Mouse (Mus musculus): ENCODE measurements at regions not wholly inside any gene's neighbourhood (a gene's known extent, or its start where the extent isn't known, plus 50 kb on each side); places are given as distances from the start of the nearest gene placed in this dataset.

DNA sequence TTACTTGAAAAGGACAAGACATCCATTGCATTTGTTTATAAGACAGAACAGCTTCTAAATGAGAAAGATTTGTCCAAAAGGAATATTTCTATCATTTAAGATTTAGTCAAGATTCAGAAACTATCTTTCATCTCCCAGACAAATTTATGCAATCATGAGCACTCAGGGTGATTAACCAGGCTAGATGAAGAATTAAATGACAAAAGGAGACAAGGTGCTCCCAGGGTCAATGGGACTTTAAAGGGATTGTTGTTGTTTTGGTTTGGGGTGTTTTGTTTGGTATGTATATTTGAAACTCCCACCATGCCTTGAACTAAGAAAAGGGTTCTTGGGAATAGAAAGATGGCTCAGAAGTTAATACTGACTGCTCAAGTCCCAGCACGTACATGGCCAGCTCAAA is 522.6 kb upstream of the Tbl1xr1 start:
- H3K27ac ChIP-seq (ENCODE audit: insufficient read depth, low read depth, low read length, poor library complexity, severe bottlenecking), result no peak overlapping the region
- in situ Hi-C loops (cut with MboI; ENCODE audit: low sequenced_read_pairs in 2 of 2, unreplicated experiment in 2 of 2), result no loop called here
- TF ChIP-seq MAFK (IDR thresholded peaks at IDR 0.05; ENCODE audit: insufficient read depth, low read depth, low read length), result no peak
- no peak overlapping the region for H3K9ac ChIP-seq (ENCODE audit: insufficient read depth, low read depth, low read length, poor library complexity, severe bottlenecking)
- H3K4me1 ChIP-seq (ENCODE audit: control insufficient read depth in 2 of 2, insufficient read depth in 2 of 2, low read length in 2 of 2, poor library complexity in 1 of 2), result no peaks in the 10 kb centered on the region
- no peak for DNase-seq (ENCODE audit: low read depth, low spot score)
- no peak overlapping the region for H3K4me3 ChIP-seq (ENCODE audit: insufficient read depth in 1 of 2, low read depth in 1 of 2, low read length in 2 of 2, poor library complexity in 1 of 2, severe bottlenecking in 1 of 2)
- H3K36me3 ChIP-seq (ENCODE audit: control insufficient read depth, insufficient read depth, low read length, poor library complexity, severe bottlenecking), result no peaks in the 10 kb centered on the region
- H3K9me3 ChIP-seq (ENCODE audit: control insufficient read depth, insufficient read depth, low read depth, low read length), result no peaks in the 10 kb centered on the region

DNA sequence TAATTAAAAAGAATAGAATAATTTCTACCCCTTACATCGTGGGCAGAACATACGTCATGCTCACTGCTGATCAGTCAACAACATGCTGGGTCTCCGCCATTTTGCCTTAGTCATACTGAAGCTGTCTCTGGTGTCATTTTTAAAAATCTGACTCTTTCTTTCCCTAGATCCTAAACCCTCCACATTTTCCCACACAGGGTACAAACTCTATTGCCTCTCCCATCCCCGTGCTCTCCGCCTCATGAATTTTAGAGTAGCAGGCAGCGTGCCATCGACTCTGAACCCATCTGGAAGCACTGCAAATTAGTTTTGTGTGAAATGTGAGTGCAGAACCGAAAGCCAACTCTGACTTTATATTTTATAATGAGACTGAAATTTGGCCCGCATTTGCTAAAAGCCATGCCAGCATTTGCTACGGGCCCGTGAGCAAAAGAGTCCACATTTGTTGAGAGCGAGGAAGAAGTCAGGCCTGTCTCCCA is 518.5 kb upstream of the Tbl1xr1 start:
- in situ Hi-C loops (cut with MboI; ENCODE audit: low sequenced_read_pairs in 2 of 2, unreplicated experiment in 2 of 2), result no loop called here
- H3K9me3 ChIP-seq (ENCODE audit: control insufficient read depth, insufficient read depth, low read depth, low read length), result no peaks in the 10 kb centered on the region
- DNase-seq (ENCODE audit: low read depth, low spot score), result no peak
- no peaks in the 10 kb centered on the region for H3K4me1 ChIP-seq (ENCODE audit: control insufficient read depth in 2 of 2, insufficient read depth in 2 of 2, low read length in 2 of 2, poor library complexity in 1 of 2)
- no peak overlapping the region for H3K27ac ChIP-seq (ENCODE audit: insufficient read depth, low read depth, low read length, poor library complexity, severe bottlenecking)
- no peak overlapping the region for H3K9ac ChIP-seq (ENCODE audit: insufficient read depth, low read depth, low read length, poor library complexity, severe bottlenecking)
- TF ChIP-seq CHD2 (IDR thresholded peaks at IDR 0.05; ENCODE audit: low read depth, low read length) (no peak), HCFC1 (IDR thresholded peaks at IDR 0.05; ENCODE audit: borderline replicate concordance, insufficient read depth, low read length) (no peak), ZC3H11A (IDR thresholded peaks at IDR 0.05; ENCODE audit: borderline replicate concordance, low read depth, low read length) (no peak), MAFK (IDR thresholded peaks at IDR 0.05; ENCODE audit: insufficient read depth, low read depth, low read length) (no peak), ZNF384 (IDR thresholded peaks at IDR 0.05; ENCODE audit: low read depth, low read length) (no peak)
- no peak overlapping the region for H3K4me3 ChIP-seq (ENCODE audit: insufficient read depth in 1 of 2, low read depth in 1 of 2, low read length in 2 of 2, poor library complexity in 1 of 2, severe bottlenecking in 1 of 2)
- no peaks in the 10 kb centered on the region for H3K36me3 ChIP-seq (ENCODE audit: control insufficient read depth, insufficient read depth, low read length, poor library complexity, severe bottlenecking)

DNA sequence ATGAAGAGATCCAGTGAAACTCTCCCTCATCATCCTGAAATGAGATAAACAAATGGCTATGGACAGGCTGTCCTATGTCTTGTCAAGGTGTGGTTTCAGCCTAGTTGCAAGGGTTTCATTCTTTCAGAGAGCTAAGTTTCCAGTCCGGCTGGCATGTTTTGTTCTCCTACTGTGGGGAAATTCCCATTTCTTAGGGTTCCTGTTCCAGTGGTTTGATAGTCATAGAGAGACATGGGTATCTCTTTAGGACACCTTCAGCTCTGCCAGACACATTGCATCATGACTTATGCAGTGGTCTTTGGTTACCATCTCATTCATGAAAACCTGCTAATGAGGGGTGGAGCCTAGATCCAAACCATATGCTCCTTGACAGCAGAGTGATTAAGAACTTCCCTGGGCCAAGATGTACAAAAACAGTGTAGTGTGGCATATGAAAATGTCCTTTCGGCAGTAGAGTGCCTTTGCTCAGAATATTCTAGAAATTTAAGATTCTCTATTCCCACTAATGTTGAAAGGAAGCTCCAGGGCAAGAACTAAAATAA is 513.6 kb upstream of the Tbl1xr1 start:
- no peak for DNase-seq (ENCODE audit: low read depth, low spot score)
- TF ChIP-seq HCFC1 (IDR thresholded peaks at IDR 0.05; ENCODE audit: borderline replicate concordance, insufficient read depth, low read length) (no peak), ZC3H11A (IDR thresholded peaks at IDR 0.05; ENCODE audit: borderline replicate concordance, low read depth, low read length) (no peak)
- in situ Hi-C loops (cut with MboI; ENCODE audit: low sequenced_read_pairs in 2 of 2, unreplicated experiment in 2 of 2), result no loop called here
- Histone ChIP-seq H3K27ac (ENCODE audit: insufficient read depth, low read depth, low read length, poor library complexity, severe bottlenecking) (no peak overlapping the region), H3K4me3 (ENCODE audit: insufficient read depth in 1 of 2, low read depth in 1 of 2, low read length in 2 of 2, poor library complexity in 1 of 2, severe bottlenecking in 1 of 2) (no peak overlapping the region), H3K9ac (ENCODE audit: insufficient read depth, low read depth, low read length, poor library complexity, severe bottlenecking) (no peak overlapping the region), H3K4me1 (ENCODE audit: control insufficient read depth in 2 of 2, insufficient read depth in 2 of 2, low read length in 2 of 2, poor library complexity in 1 of 2) (no peaks in the 10 kb centered on the region), H3K36me3 (ENCODE audit: control insufficient read depth, insufficient read depth, low read length, poor library complexity, severe bottlenecking) (no peaks in the 10 kb centered on the region), H3K9me3 (ENCODE audit: control insufficient read depth, insufficient read depth, low read depth, low read length) (no peaks in the 10 kb centered on the region)

DNA sequence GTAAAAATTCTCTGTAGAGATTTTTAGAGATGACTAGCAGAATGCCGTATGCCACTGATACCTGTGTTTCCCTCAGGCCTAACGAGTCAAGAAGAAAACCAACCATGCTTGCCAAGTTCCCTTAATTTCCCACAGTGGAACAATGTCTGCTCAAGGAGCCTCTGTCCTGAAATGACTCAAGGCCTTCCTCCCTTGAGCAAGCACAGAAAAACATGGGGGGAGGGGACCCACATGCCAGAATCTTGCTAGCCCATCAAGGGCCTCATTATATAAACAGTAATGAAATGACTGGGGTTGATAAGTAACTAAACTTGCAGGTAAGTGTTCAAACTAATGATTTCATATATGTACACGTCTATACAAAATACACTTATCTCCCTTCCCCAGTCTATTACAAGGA is 513.0 kb upstream of the Tbl1xr1 start:
- no peak overlapping the region for H3K27ac ChIP-seq (ENCODE audit: insufficient read depth, low read depth, low read length, poor library complexity, severe bottlenecking)
- H3K9me3 ChIP-seq (ENCODE audit: control insufficient read depth, insufficient read depth, low read depth, low read length), result no peaks in the 10 kb centered on the region
- TF ChIP-seq CHD2 (IDR thresholded peaks at IDR 0.05; ENCODE audit: low read depth, low read length) (no peak), ZNF384 (IDR thresholded peaks at IDR 0.05; ENCODE audit: low read depth, low read length) (no peak)
- H3K4me1 ChIP-seq (ENCODE audit: control insufficient read depth in 2 of 2, insufficient read depth in 2 of 2, low read length in 2 of 2, poor library complexity in 1 of 2), result no peaks in the 10 kb centered on the region
- H3K4me3 ChIP-seq (ENCODE audit: insufficient read depth in 1 of 2, low read depth in 1 of 2, low read length in 2 of 2, poor library complexity in 1 of 2, severe bottlenecking in 1 of 2), result no peak overlapping the region
- H3K36me3 ChIP-seq (ENCODE audit: control insufficient read depth, insufficient read depth, low read length, poor library complexity, severe bottlenecking), result no peaks in the 10 kb centered on the region
- no peak overlapping the region for H3K9ac ChIP-seq (ENCODE audit: insufficient read depth, low read depth, low read length, poor library complexity, severe bottlenecking)
- in situ Hi-C loops (cut with MboI; ENCODE audit: low sequenced_read_pairs in 2 of 2, unreplicated experiment in 2 of 2), result no loop called here
- DNase-seq (ENCODE audit: low read depth, low spot score), result no peak

DNA sequence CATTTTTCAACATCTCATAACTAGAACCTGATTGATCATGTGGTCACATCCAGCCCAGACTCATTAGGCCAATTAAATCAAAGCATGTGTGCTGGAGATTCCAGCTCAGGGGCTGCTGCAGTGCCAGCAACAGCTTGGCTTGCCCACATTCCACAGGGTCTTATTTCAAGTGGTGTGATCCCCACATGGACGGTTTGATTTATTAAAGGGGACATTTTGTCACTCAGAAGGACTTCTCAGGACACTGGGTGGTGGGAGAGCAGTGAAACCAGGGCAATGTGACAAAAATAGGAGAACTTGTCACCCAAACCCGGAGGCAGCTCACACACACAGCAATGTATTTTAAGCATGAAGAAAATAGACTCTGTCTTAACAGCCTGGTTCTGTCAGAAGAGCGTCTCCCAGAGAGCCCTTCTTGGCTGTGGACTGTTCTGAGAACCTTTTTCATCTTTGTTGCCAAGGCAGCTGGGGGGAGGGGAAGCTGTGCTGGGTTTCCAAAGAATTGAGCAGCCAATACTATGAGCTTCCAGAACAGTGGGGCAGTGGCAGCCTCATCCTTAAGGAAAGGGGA is 512.2 kb upstream of the Tbl1xr1 start:
- DNase-seq (ENCODE audit: low read depth, low spot score), result no peak
- TF ChIP-seq HCFC1 (IDR thresholded peaks at IDR 0.05; ENCODE audit: borderline replicate concordance, insufficient read depth, low read length) (no peak), MAFK (IDR thresholded peaks at IDR 0.05; ENCODE audit: insufficient read depth, low read depth, low read length) (no peak), CHD2 (IDR thresholded peaks at IDR 0.05; ENCODE audit: low read depth, low read length) (no peak), ZC3H11A (IDR thresholded peaks at IDR 0.05; ENCODE audit: borderline replicate concordance, low read depth, low read length) (no peak), ZNF384 (IDR thresholded peaks at IDR 0.05; ENCODE audit: low read depth, low read length) (no peak)
- Histone ChIP-seq H3K9me3 (ENCODE audit: control insufficient read depth, insufficient read depth, low read depth, low read length) (no peaks in the 10 kb centered on the region), H3K27ac (ENCODE audit: insufficient read depth, low read depth, low read length, poor library complexity, severe bottlenecking) (no peak overlapping the region), H3K4me3 (ENCODE audit: insufficient read depth in 1 of 2, low read depth in 1 of 2, low read length in 2 of 2, poor library complexity in 1 of 2, severe bottlenecking in 1 of 2) (no peak overlapping the region), H3K36me3 (ENCODE audit: control insufficient read depth, insufficient read depth, low read length, poor library complexity, severe bottlenecking) (no peaks in the 10 kb centered on the region), H3K9ac (ENCODE audit: insufficient read depth, low read depth, low read length, poor library complexity, severe bottlenecking) (no peak overlapping the region), H3K4me1 (ENCODE audit: control insufficient read depth in 2 of 2, insufficient read depth in 2 of 2, low read length in 2 of 2, poor library complexity in 1 of 2) (no peaks in the 10 kb centered on the region)
- in situ Hi-C loops (cut with MboI; ENCODE audit: low sequenced_read_pairs in 2 of 2, unreplicated experiment in 2 of 2), result no loop called here

All from ES-E14 (cell line).